In the genomic region with DNA sequence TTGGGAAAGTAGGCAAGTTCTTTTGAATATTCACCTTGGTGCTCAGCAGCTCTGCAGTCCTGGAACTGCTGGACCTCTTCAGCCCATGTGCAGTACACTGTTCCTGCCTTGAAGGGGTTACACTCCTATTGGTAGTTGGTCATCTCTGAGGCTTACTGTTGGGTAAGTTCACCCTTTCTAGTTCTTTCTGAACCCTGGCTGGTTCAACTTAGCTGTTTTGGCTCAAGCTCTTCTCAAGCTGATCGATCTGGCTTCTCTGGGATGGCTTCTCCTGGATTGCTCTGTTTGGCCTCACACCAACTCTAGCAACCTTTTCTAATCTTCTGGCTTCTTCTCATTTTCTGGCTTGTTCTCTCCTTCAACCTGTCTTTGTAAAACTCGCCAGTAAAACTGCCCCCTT, we compare ENCODE assay signal across 8 mouse cellular contexts. TPM values are rescaled to one million over a fixed set of nuclear protein-coding genes. Genes with fewer than 3 reads are reported as not detected.
DNase-seq lines count a peak whose midpoint lies in the region; ATAC-seq lines count a peak whose summit lies in the region.

No protein-coding gene starts in this region.

- WGBS in heart, embryonic 16.5 days = 64% methylated on average over 2 of the region's 2 CpGs
- 70% methylated on average over 2 of the region's 2 CpGs for WGBS in hindbrain, embryonic 13.5 days
- 55% methylated on average over 2 of the region's 2 CpGs for WGBS in midbrain, embryonic 14.5 days

- no peaks in the 10 kb centered on the region for H3K27me3 ChIP-seq in heart, embryonic 16.5 days (ENCODE audit: control insufficient read depth, insufficient read depth, low read length)
- H3K27me3 ChIP-seq in hindbrain, embryonic 13.5 days = no peaks in the 10 kb centered on the region
- no peaks in the 10 kb centered on the region for H3K27me3 ChIP-seq in midbrain, embryonic 14.5 days (ENCODE audit: control insufficient read depth, insufficient read depth, low read length)

- no peak for DNase-seq in heart, adult 18-20 months
- peak; percentile 21 for DNase-seq in NIH3T3 (ENCODE audit: low read depth)
- DNase-seq in midbrain, embryonic 14.5 days = no peak
- DNase-seq in adrenal gland, postnatal 10 days = no peak
- DNase-seq in adrenal gland, adult 2 months = no peak
- DNase-seq in right cerebral cortex, postnatal 10 days (ENCODE audit: low spot score in 2 of 2) = no peak

- H3K9me3 ChIP-seq in heart, embryonic 16.5 days (replicated peaks; ENCODE audit: control insufficient read depth, low read length) = no peaks in the 10 kb centered on the region
- no peaks in the 10 kb centered on the region for H3K9me3 ChIP-seq in hindbrain, embryonic 13.5 days
- H3K9me3 ChIP-seq in midbrain, embryonic 14.5 days (ENCODE audit: control insufficient read depth, low read length) = no peaks in the 10 kb centered on the region

- H3K4me1 ChIP-seq in heart, embryonic 16.5 days (ENCODE audit: control insufficient read depth, insufficient read depth, low read length) = peaks cover 20% of the 10 kb centered on the region
- H3K4me1 ChIP-seq in hindbrain, embryonic 13.5 days (replicated peaks) = peaks cover 28% of the 10 kb centered on the region
- peaks cover 32% of the 10 kb centered on the region for H3K4me1 ChIP-seq in midbrain, embryonic 14.5 days (ENCODE audit: control insufficient read depth, insufficient read depth, low read length)

- peak overlapping the region; percentile 89 for H3K4me2 ChIP-seq in heart, embryonic 16.5 days (ENCODE audit: low read depth, low read length)
- peak overlapping the region; percentile 79 for H3K4me2 ChIP-seq in hindbrain, embryonic 13.5 days
- H3K4me2 ChIP-seq in midbrain, embryonic 14.5 days (ENCODE audit: low read length) = peak overlapping the region; percentile 81

- no peak overlapping the region for H3K27ac ChIP-seq in heart, embryonic 16.5 days (ENCODE audit: low read length)
- H3K27ac ChIP-seq in hindbrain, embryonic 13.5 days = no peak overlapping the region
- H3K27ac ChIP-seq in midbrain, embryonic 14.5 days (replicated peaks; ENCODE audit: low read depth, low read length) = no peak overlapping the region

- ATAC-seq in heart, embryonic 16.5 days (replicated peaks; ENCODE audit: extremely low read depth, insufficient read depth, low FRiP score) = no peak
- no peak for ATAC-seq in hindbrain, embryonic 13.5 days (ENCODE audit: low FRiP score)
- no peak for ATAC-seq in midbrain, embryonic 14.5 days (ENCODE audit: low FRiP score, low TSS enrichment)

- peak overlapping the region; percentile 50; the same call in 1 of the 2 replicates for H3K9ac ChIP-seq in heart, embryonic 16.5 days (ENCODE audit: low read length)
- peak overlapping the region; percentile 61 for H3K9ac ChIP-seq in hindbrain, embryonic 13.5 days
- H3K9ac ChIP-seq in midbrain, embryonic 14.5 days (replicated peaks; ENCODE audit: low read length) = peak overlapping the region; percentile 100

- peak overlapping the region; percentile 28 for H3K4me3 ChIP-seq in heart, embryonic 16.5 days (ENCODE audit: low read length)
- H3K4me3 ChIP-seq in hindbrain, embryonic 13.5 days = peak overlapping the region; percentile 95
- peak overlapping the region; percentile 99 for H3K4me3 ChIP-seq in midbrain, embryonic 14.5 days (replicated peaks; ENCODE audit: low read depth, low read length)

- no peaks in the 10 kb centered on the region for H3K36me3 ChIP-seq in heart, embryonic 16.5 days (ENCODE audit: control insufficient read depth, insufficient read depth)
- H3K36me3 ChIP-seq in hindbrain, embryonic 13.5 days = no peaks in the 10 kb centered on the region
- H3K36me3 ChIP-seq in midbrain, embryonic 14.5 days (ENCODE audit: control insufficient read depth, insufficient read depth, low read length) = no peaks in the 10 kb centered on the region

RNA-seq across cellular contexts. Expression of a gene that starts 1.8 kb away (rescaled TPM):
- 8.4 and 9.2 TPM in 2 replicates for polyA plus RNA-seq in heart, embryonic 16.5 days (2015; fragmentation: Nextera tagmentation; extraction: Ambion mirVana)
- total RNA-seq in heart, adult 18-20 months (2021) = 10 to 100 TPM; 36.0 to 43.0 TPM
- polyA plus RNA-seq in hindbrain, embryonic 13.5 days (2015; fragmentation: Nextera tagmentation; extraction: Ambion mirVana) = 18.1 and 19.7 TPM in 2 replicates
- 24.0 and 31.4 TPM in 2 replicates for polyA plus RNA-seq in midbrain, embryonic 14.5 days (2014; fragmentation: Nextera tagmentation; extraction: Ambion mirVana)
- total RNA-seq in adrenal gland, postnatal 10 days (2021) = 10 to 100 TPM; 46.8 to 52.7 TPM
- 10 to 100 TPM; 34.4 to 48.4 TPM for total RNA-seq in adrenal gland, adult 2 months (2021)
- 26.4 and 36.5 TPM in 2 replicates for polyA plus RNA-seq in adrenal gland, adult 2 months (2012; rRNA removed)

Comparison
In these comparisons a context has a peak if more than half of its experiments do, and no peak if none do; other contexts are left out.
1. H3K4me3 ChIP-seq: peak in every context shown above with its lines; median percentile 99 in midbrain, embryonic 14.5 days; 95 in hindbrain, embryonic 13.5 days; 28 in heart, embryonic 16.5 days.
2. H3K9ac ChIP-seq: peak in every context shown above with its lines; median percentile 100 in midbrain, embryonic 14.5 days; 61 in hindbrain, embryonic 13.5 days; 50 in heart, embryonic 16.5 days.